Mouse (Mus musculus) heart, embryonic 15.5 days (tissue): ENCODE data around the gene Ift46. TPM values are rescaled to one million over a fixed set of nuclear protein-coding genes. Genes with fewer than 3 reads are reported as not detected.

Experiments used
- ATAC-seq: fragments of 200-750 bp; cut with Nextera tagmentation; replicated peaks from 2 replicates; pipeline ENCODE4 v1.8.0; 2017; ENCODE audit warnings: low read depth, moderate TSS enrichment; ENCODE audit not compliant: insufficient number of reproducible peaks, insufficient read depth, low FRiP score
- H3K27ac ChIP-seq: fragments of 300-500 bp; sonication (generic); 2 replicates; pipeline ENCODE4 v1.5.1; 2015; ENCODE audit warnings: mild to moderate bottlenecking, inconsistent platforms
- H3K27me3 ChIP-seq: fragments of 300-500 bp; sonication (generic); 2 replicates; pipeline ENCODE4 v1.6.1; 2015; ENCODE audit warnings: inconsistent platforms
- H3K36me3 ChIP-seq: fragments of 300-500 bp; sonication (generic); 2 replicates; pipeline ENCODE4 v1.6.1; 2015; ENCODE audit warnings: mild to moderate bottlenecking, inconsistent platforms
- H3K4me1 ChIP-seq: fragments of 300-500 bp; sonication (generic); replicated peaks from 2 replicates; pipeline ENCODE4 v1.6.1; 2015; ENCODE audit warnings: inconsistent platforms
- H3K4me2 ChIP-seq: fragments of 300-500 bp; sonication (generic); 2 replicates; pipeline ENCODE4 v1.6.1; 2015; ENCODE audit warnings: inconsistent platforms, mild to moderate bottlenecking, moderate library complexity
- H3K4me3 ChIP-seq: fragments of 300-500 bp; sonication (generic); 2 replicates; pipeline ENCODE4 v1.5.1; 2015; ENCODE audit warnings: mild to moderate bottlenecking, inconsistent platforms
- H3K9ac ChIP-seq: fragments of 300-500 bp; sonication (generic); 2 replicates; pipeline ENCODE4 v1.6.1; 2015; ENCODE audit warnings: mild to moderate bottlenecking, inconsistent platforms
- H3K9me3 ChIP-seq: fragments of 300-500 bp; sonication (generic); replicated peaks from 2 replicates; pipeline ENCODE4 v1.6.1; 2016; ENCODE audit warnings: inconsistent platforms
- WGBS: fragments of 180-500 bp; shearing (Covaris S2); methylation state at CpG from one replicate; pipeline ENCODE4 v1.1.7; 2015; ENCODE audit warnings: mixed read lengths; 5-methylcytosine and 5-hydroxymethylcytosine counted together
- polyA plus RNA-seq: library from polyadenylated mRNA; unstranded; fragments of >200 nt; fragmentation: Nextera tagmentation; extraction: Ambion mirVana; gene quantifications from 2 replicates; pipeline ENCODE4 v1.2.1, GENCODE M21; 2015

Gene Ift46
- polyA plus RNA-seq, 1 experiment from 2014 or later, result 54.3 TPM

GRCm38 (mm10) chr9:44814179-44814578, 46.5 kb downstream of the Ift46 start:
- no peaks in the 10 kb centered on the region for H3K9me3 ChIP-seq
- no peak overlapping the region for H3K4me3 ChIP-seq
- no peaks in the 10 kb centered on the region for H3K27me3 ChIP-seq
- no peak overlapping the region for H3K27ac ChIP-seq
- no peak overlapping the region for H3K4me2 ChIP-seq
- peaks cover 97% of the 10 kb centered on the region for H3K36me3 ChIP-seq
- no peaks in the 10 kb centered on the region for H3K4me1 ChIP-seq
- WGBS, result 91% methylated on average over 8 of the region's 8 CpGs
- ATAC-seq, result no peak
- no peak overlapping the region for H3K9ac ChIP-seq

DNA sequence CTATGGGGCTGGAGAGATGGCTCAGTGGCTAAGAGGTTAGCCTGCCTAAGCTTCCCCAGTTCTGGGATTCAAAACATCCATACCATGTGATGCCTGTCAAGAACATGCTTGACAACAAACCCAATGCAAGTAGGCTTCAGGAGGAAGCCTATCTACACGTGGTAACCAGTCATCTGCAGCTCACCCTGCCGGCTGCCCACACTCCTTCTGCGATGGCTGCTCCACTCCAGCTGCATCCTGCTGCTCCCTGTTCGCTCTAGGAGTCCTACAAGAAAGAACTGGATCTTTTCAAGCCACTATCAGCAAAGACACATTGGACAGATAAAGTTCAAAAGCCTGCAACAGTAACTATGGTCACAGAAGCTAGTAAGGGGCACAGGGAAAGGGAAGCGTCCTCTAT, 49.8 kb downstream of the Ift46 start:
- 61% methylated on average over 5 of the region's 5 CpGs for WGBS
- Histone ChIP-seq H3K4me1 (no peaks in the 10 kb centered on the region), H3K4me3 (no peak overlapping the region), H3K27ac (no peak overlapping the region), H3K36me3 (peaks cover 99% of the 10 kb centered on the region), H3K9ac (no peak overlapping the region), H3K27me3 (no peaks in the 10 kb centered on the region), H3K9me3 (no peaks in the 10 kb centered on the region), H3K4me2 (no peak overlapping the region)
- ATAC-seq, result no peak

GRCm38 (mm10) chr9:44819920-44820827, 52.5 kb downstream of the Ift46 start:
- Histone ChIP-seq H3K4me2 (no peak overlapping the region), H3K27me3 (no peaks in the 10 kb centered on the region), H3K9ac (no peak overlapping the region), H3K36me3 (peaks cover 99% of the 10 kb centered on the region), H3K9me3 (no peaks in the 10 kb centered on the region), H3K4me3 (no peak overlapping the region), H3K27ac (no peak overlapping the region), H3K4me1 (no peaks in the 10 kb centered on the region)
- ATAC-seq, result no peak
- WGBS, result 91% methylated on average over 15 of the region's 15 CpGs

DNA sequence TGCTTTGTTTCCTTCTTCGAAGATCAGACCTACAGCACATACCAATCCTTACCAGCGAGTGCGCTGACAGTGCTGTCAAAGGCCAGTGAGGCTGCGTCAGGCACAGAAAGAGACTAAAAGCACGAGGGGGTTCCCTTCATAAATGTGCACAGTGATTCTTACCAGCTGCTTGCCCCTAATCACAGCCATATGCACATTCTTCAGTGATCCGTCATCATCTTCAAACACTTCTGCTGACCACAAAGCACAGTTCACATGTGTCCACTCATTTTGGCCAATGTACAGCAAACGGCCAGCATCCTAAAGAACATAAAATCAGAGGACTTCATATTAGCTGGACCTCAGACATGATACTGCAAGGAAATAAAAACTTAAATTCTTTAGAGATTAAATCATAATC, 59.0 kb downstream of the Ift46 start:
- Histone ChIP-seq H3K9ac (no peak overlapping the region), H3K9me3 (no peaks in the 10 kb centered on the region), H3K4me1 (no peaks in the 10 kb centered on the region), H3K27ac (no peak overlapping the region), H3K4me2 (no peak overlapping the region), H3K36me3 (peaks cover 94% of the 10 kb centered on the region), H3K27me3 (no peaks in the 10 kb centered on the region), H3K4me3 (no peak overlapping the region)
- WGBS, result 82% methylated on average over 7 of the region's 7 CpGs
- ATAC-seq, result no peak

DNA sequence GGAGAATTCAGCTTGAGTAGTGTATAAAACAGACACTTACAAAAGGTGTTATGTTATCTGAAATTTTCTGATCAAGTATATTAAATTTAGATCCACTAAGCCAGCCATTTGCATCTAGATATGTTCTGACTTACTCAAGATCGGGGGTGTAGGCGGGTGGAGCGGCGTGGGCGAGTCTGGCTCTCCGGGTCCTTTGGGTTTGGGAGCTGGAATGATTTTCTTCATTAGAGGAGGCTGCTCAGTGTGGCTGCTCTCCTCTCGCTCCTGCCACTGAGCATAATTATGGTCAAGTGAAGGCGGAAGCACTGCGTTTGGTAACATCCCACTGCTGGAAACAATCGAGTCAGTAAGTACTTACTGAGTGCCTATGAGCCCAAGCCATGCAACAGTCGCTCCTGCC, 61.2 kb downstream of the Ift46 start:
- ATAC-seq, result no peak
- WGBS, result 93% methylated on average over 11 of the region's 11 CpGs
- no peak overlapping the region for H3K27ac ChIP-seq

DNA sequence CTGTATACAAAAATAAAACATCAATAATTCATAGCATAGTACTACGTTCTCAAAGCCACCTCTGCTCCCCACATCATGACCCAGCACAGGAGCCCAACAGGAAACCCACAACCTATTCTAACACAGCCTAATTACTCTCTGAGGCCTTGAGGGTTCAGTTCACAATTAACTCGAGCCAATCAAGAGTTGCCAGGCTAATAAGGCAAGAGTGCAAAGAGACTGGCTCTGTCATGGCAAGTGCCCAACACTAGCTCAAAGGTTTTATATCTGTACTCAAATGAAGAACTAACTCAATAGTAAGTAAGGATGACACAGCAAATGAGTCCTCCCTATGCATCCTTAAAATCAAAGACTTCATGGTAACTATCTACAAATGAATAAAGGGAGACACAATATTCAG, 62.8 kb downstream of the Ift46 start:
- no peak overlapping the region for H3K9ac ChIP-seq
- no peak overlapping the region for H3K4me2 ChIP-seq
- no peaks in the 10 kb centered on the region for H3K9me3 ChIP-seq
- peaks cover 91% of the 10 kb centered on the region for H3K36me3 ChIP-seq
- H3K27me3 ChIP-seq, result no peaks in the 10 kb centered on the region
- ATAC-seq, result no peak
- H3K4me1 ChIP-seq, result 0 out of 2 replicates have a peak, but pooled peaks cover 2% of the 10 kb centered on the region
- no peak overlapping the region for H3K4me3 ChIP-seq
- H3K27ac ChIP-seq, result no peak overlapping the region
- WGBS, result 86% methylated on average over 2 of the region's 2 CpGs

More for the DNA sequence above, 61.2 kb downstream of the Ift46 start:
- H3K4me3 ChIP-seq, result no peak overlapping the region
- no peaks in the 10 kb centered on the region for H3K27me3 ChIP-seq
- H3K4me2 ChIP-seq, result no peak overlapping the region
- peaks cover 91% of the 10 kb centered on the region for H3K36me3 ChIP-seq
- H3K9me3 ChIP-seq, result no peaks in the 10 kb centered on the region
- 0 out of 2 replicates have a peak, but pooled peaks cover 2% of the 10 kb centered on the region for H3K4me1 ChIP-seq
- H3K9ac ChIP-seq, result no peak overlapping the region

GRCm38 (mm10) chr9:44832356-44832755, 64.6 kb downstream of the Ift46 start:
- H3K9ac ChIP-seq, result no peak overlapping the region
- no peaks in the 10 kb centered on the region for H3K27me3 ChIP-seq
- H3K9me3 ChIP-seq, result no peaks in the 10 kb centered on the region
- 0 out of 2 replicates have a peak, but pooled peaks cover 2% of the 10 kb centered on the region for H3K4me1 ChIP-seq
- H3K27ac ChIP-seq, result no peak overlapping the region
- H3K4me3 ChIP-seq, result no peak overlapping the region
- no peak for ATAC-seq
- H3K4me2 ChIP-seq, result no peak overlapping the region
- 56% methylated on average over 4 of the region's 4 CpGs for WGBS
- peaks cover 79% of the 10 kb centered on the region for H3K36me3 ChIP-seq

DNA sequence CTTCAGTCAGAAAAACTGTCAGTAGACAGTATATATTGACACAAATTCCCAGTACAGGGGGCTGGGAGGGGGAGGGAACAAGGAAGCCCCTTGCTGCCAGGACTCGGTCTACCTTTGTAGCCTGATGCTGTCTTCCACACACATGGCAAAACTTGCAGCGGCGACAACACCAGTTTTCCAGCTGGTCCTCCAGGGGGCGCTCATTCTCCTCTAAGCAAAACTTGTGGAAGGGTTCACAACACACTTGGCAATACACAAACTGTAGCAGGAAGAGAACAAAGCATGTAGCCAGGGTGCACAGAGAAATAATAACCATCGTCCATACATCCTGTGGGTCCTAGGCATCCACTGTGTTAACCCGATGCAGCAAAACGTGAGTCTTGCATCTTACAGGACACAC, 68.7 kb downstream of the Ift46 start:
- 0 out of 2 replicates have a peak, but pooled peaks cover 2% of the 10 kb centered on the region for H3K4me1 ChIP-seq
- no peak overlapping the region for H3K27ac ChIP-seq
- no peak overlapping the region for H3K4me3 ChIP-seq
- no peak overlapping the region for H3K9ac ChIP-seq
- H3K4me2 ChIP-seq, result no peak overlapping the region
- H3K27me3 ChIP-seq, result no peaks in the 10 kb centered on the region
- H3K36me3 ChIP-seq, result peaks cover 74% of the 10 kb centered on the region
- H3K9me3 ChIP-seq, result no peaks in the 10 kb centered on the region
- WGBS, result 49% methylated on average over 7 of the region's 7 CpGs
- ATAC-seq, result no peak

DNA sequence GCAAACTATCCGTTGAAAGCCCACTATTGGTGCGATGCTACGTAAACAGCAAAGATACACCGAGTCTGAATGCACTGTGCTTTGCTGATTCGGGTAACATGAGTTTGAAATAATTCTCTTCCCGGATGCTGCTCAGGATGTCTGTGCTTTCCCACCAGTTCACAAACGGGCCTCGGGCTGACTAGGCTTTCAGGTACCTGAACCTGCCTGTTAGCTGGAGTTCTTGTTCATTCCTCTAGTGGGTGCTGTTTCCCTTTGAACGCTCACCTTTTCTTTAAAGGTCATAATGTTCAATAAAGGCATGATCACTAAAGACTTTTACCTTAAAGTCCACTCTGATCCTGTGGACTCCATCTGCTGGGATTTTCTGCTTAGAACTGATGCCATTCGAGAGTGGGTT, 73.5 kb downstream of the Ift46 start:
- ATAC-seq, result no peak
- 82% methylated on average over 10 of the region's 10 CpGs for WGBS
- Histone ChIP-seq H3K27ac (no peak overlapping the region), H3K4me2 (no peak overlapping the region), H3K27me3 (no peaks in the 10 kb centered on the region), H3K36me3 (peaks cover 77% of the 10 kb centered on the region), H3K4me1 (0 out of 2 replicates have a peak, but pooled peaks cover 2% of the 10 kb centered on the region), H3K9me3 (no peaks in the 10 kb centered on the region), H3K9ac (no peak overlapping the region), H3K4me3 (no peak overlapping the region)

Other genes with a start within 250 kb of the Ift46 start
- gene Cxcr5, start 206.0 kb upstream of the Ift46 start, polyA plus RNA-seq, result 0.05 and 0.23 TPM in 2 replicates
- gene Ddx6, start 163.0 kb upstream of the Ift46 start, polyA plus RNA-seq, result 10.7 and 10.9 TPM in 2 replicates
- not detected in 2 replicates for gene Treh, start 94.7 kb upstream of the Ift46 start, polyA plus RNA-seq
- 23.7 and 31.3 TPM in 2 replicates for gene Phldb1, start 32.7 kb upstream of the Ift46 start, polyA plus RNA-seq
- 106 and 125 TPM in 2 replicates for gene Arcn1, start 63 bp upstream of the Ift46 start, polyA plus RNA-seq
- 2.1 and 2.8 TPM in 2 replicates for gene Tmem25, start 31.4 kb downstream of the Ift46 start, polyA plus RNA-seq
- 0.30 and 1.1 TPM in 2 replicates for gene Ttc36, start 35.2 kb downstream of the Ift46 start, polyA plus RNA-seq
- gene Kmt2a, start 113.4 kb downstream of the Ift46 start, polyA plus RNA-seq, result 9.3 and 10.1 TPM in 2 replicates
- 1,028 and 1,424 TPM in 2 replicates for gene Atp5l, start 152.8 kb downstream of the Ift46 start, polyA plus RNA-seq
- gene Ube4a, start 197.7 kb downstream of the Ift46 start, polyA plus RNA-seq, result 14.7 and 17.6 TPM in 2 replicates
- 5.5 and 64.7 TPM in 2 replicates for gene Cd3g, start 212.5 kb downstream of the Ift46 start, polyA plus RNA-seq
- 1.4 and 16.0 TPM in 2 replicates for gene Cd3d, start 213.9 kb downstream of the Ift46 start, polyA plus RNA-seq
- gene Cd3e, start 241.7 kb downstream of the Ift46 start, polyA plus RNA-seq, result 2.9 and 43.3 TPM in 2 replicates